Mouse (Mus musculus) hindbrain, embryonic 12.5 days (tissue): ENCODE results near the gene Eef1a2. TPM values are rescaled to one million over a fixed set of nuclear protein-coding genes. Genes with fewer than 3 reads are reported as not detected.
A peak's percentile ranks its signal among the peaks of the same experiment; 100 is the strongest.

Experiments
- ATAC-seq: fragments of 200-750 bp; cut with Nextera tagmentation; 2 replicates; pipeline ENCODE4 v1.8.0; 2017; ENCODE audit warnings: moderate TSS enrichment; ENCODE audit not compliant: low FRiP score
- H3K27ac ChIP-seq: fragments of 300-500 bp; sonication (generic); 2 replicates; pipeline ENCODE4 v1.5.1; 2016; ENCODE audit warnings: mild to moderate bottlenecking
- H3K27me3 ChIP-seq: fragments of 300-500 bp; sonication (generic); 2 replicates; pipeline ENCODE4 v1.6.1; 2016; ENCODE audit warnings: mild to moderate bottlenecking
- H3K36me3 ChIP-seq: fragments of 300-500 bp; sonication (generic); 2 replicates; pipeline ENCODE4 v1.6.1; 2016; ENCODE audit warnings: mild to moderate bottlenecking
- H3K4me1 ChIP-seq: fragments of 300-500 bp; sonication (generic); 2 replicates; pipeline ENCODE4 v1.6.1; 2016
- H3K4me2 ChIP-seq: fragments of 300-500 bp; sonication (generic); replicated peaks from 2 replicates; pipeline ENCODE4 v1.6.1; 2016; ENCODE audit warnings: mild to moderate bottlenecking
- H3K4me3 ChIP-seq: fragments of 300-500 bp; sonication (generic); 2 replicates; pipeline ENCODE4 v1.5.1; 2016; ENCODE audit warnings: mild to moderate bottlenecking
- H3K9ac ChIP-seq: fragments of 300-500 bp; sonication (generic); 2 replicates; pipeline ENCODE4 v1.6.1; 2016; ENCODE audit warnings: mild to moderate bottlenecking, moderate library complexity
- H3K9me3 ChIP-seq: fragments of 300-500 bp; sonication (generic); replicated peaks from 2 replicates; pipeline ENCODE4 v1.6.1; 2016; ENCODE audit warnings: mild to moderate bottlenecking
- WGBS: fragments of 180-500 bp; shearing (Covaris S2); methylation state at CpG from one replicate; pipeline ENCODE4 v1.1.7; 2016; 5-methylcytosine and 5-hydroxymethylcytosine counted together
- polyA plus RNA-seq: library from polyadenylated mRNA; unstranded; fragments of >200 nt; fragmentation: Nextera tagmentation; extraction: Ambion mirVana; gene quantifications from 2 replicates; pipeline ENCODE4 v1.2.1, GENCODE M21; 2016

Eef1a2 gene
- polyA plus RNA-seq, 1 experiment from 2014 or later = 2.3 TPM

DNA sequence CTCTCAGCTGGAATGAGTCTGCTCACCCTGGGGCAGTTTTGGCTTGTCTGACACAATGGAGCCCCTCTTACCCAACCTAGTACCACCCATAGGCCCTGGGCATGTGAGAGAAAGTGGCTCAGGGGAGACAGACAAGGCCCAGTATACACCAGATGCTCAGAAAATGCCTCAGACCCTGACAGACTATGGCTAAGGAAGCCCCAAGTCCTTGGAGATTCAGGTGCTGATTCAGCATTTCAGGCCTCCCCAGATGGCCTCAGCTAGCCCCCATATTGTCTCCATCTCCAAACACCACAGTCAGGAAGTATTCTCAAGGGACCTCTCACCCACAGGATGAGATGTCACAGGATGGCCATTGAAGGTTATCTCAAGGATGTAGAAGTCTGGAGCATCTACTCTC, 34.2 kb downstream of the Eef1a2 start:
- Histone ChIP-seq H3K27ac (peak overlapping the region; percentile 67), H3K4me2 (no peak overlapping the region), H3K9ac (no peak overlapping the region), H3K9me3 (no peaks in the 10 kb centered on the region), H3K36me3 (no peaks in the 10 kb centered on the region), H3K4me3 (no peak overlapping the region), H3K27me3 (no peaks in the 10 kb centered on the region), H3K4me1 (peaks cover 51% of the 10 kb centered on the region)
- ATAC-seq = no peak

GRCm38 (mm10) chr2:181120922-181121449, 35.8 kb downstream of the Eef1a2 start:
- H3K4me3 ChIP-seq = no peak overlapping the region
- H3K4me2 ChIP-seq = no peak overlapping the region
- WGBS = 63% methylated on average over 4 of the region's 4 CpGs
- H3K27me3 ChIP-seq = no peaks in the 10 kb centered on the region
- peak overlapping the region; percentile 72 for H3K27ac ChIP-seq
- H3K4me1 ChIP-seq = peaks cover 55% of the 10 kb centered on the region
- ATAC-seq = peak; percentile 76
- H3K36me3 ChIP-seq = no peaks in the 10 kb centered on the region
- no peaks in the 10 kb centered on the region for H3K9me3 ChIP-seq
- no peak overlapping the region for H3K9ac ChIP-seq

DNA sequence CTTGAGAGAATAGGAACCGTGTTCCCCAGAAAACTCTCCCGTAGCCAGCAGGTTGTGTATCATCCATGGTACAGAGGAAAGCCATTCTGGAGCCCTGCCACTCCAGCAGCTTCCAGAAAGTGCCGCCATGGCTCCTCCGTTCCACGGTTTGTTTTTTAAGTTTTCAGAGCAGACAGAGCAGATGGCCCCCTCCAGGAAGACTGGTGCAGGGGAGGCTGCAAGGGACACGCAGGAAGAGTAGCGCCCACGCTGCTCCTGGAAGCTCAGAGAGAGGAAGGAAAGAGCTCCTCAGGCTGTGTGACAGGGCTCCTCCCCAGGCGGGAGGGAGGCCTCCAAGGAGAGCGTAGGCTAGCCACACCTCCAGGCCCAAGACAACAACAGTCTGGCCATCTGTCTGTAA, 36.9 kb downstream of the Eef1a2 start:
- peak overlapping the region; percentile 72 for H3K27ac ChIP-seq
- ATAC-seq = no peak
- no peaks in the 10 kb centered on the region for H3K27me3 ChIP-seq
- no peaks in the 10 kb centered on the region for H3K9me3 ChIP-seq
- H3K9ac ChIP-seq = no peak overlapping the region
- no peak overlapping the region for H3K4me2 ChIP-seq
- 31% methylated on average over 10 of the region's 10 CpGs for WGBS
- H3K4me3 ChIP-seq = no peak overlapping the region
- peaks cover 59% of the 10 kb centered on the region for H3K4me1 ChIP-seq
- no peaks in the 10 kb centered on the region for H3K36me3 ChIP-seq

- Histone ChIP-seq H3K4me2 (no peak overlapping the region), H3K36me3 (no peaks in the 10 kb centered on the region), H3K4me3 (no peak overlapping the region), H3K4me1 (peaks cover 56% of the 10 kb centered on the region), H3K27ac (no peak overlapping the region), H3K27me3 (no peaks in the 10 kb centered on the region), H3K9me3 (no peaks in the 10 kb centered on the region), H3K9ac (no peak overlapping the region)
- ATAC-seq = no peak
- 89% methylated on average over 5 of the region's 5 CpGs for WGBS
Measured at GRCm38 (mm10) chr2:181116436-181116835, 40.4 kb downstream of the Eef1a2 start.

- ATAC-seq = no peak
- H3K27ac ChIP-seq = no peak overlapping the region
Measured at GRCm38 (mm10) chr2:181115367-181115766, 41.4 kb downstream of the Eef1a2 start.

DNA sequence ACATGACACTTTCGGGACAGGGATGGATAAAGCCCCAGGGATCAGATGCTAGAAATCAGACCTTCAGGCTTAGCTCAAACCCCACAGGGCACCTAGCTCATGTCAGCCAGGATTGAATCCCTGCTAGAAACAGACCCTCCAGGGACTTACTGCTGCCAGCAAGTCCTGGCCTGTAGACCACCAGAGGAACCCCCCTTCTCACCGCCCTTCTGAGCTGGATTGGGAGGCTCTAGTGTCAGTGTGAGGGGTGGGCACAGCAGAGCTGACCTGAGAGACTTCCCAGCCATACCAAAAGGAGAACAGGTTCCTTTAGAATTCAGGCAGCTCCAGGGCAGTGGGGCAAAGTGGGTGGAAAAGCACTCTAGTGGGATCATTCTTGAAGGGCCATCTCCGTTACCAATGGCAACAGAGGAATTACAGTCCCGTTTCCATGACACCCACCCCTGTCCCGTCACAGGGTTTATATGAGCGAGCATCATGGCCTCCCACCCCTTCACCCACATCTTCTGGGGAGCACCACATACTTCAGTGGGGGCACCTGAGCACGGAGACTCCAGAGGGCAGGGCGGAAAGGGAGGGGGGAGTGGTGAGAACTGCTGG, 43.0 kb downstream of the Eef1a2 start:
- Histone ChIP-seq H3K4me1 (peaks cover 38% of the 10 kb centered on the region), H3K27ac (0 out of 2 replicates have a peak overlapping the region, but pooled peaks have one; percentile 45), H3K9me3 (no peaks in the 10 kb centered on the region), H3K4me3 (no peak overlapping the region), H3K4me2 (no peak overlapping the region), H3K9ac (0 out of 2 replicates have a peak overlapping the region, but pooled peaks have one; percentile 3), H3K27me3 (no peaks in the 10 kb centered on the region), H3K36me3 (0 out of 2 replicates have a peak, but pooled peaks cover 9% of the 10 kb centered on the region)
- WGBS = 58% methylated on average over 8 of the region's 8 CpGs
- peak; percentile 53 for ATAC-seq

More at GRCm38 (mm10) chr2:181115367-181115766, 41.4 kb downstream of the Eef1a2 start:
- no peaks in the 10 kb centered on the region for H3K36me3 ChIP-seq
- H3K9me3 ChIP-seq = no peaks in the 10 kb centered on the region
- no peak overlapping the region for H3K4me2 ChIP-seq
- H3K4me3 ChIP-seq = no peak overlapping the region
- H3K27me3 ChIP-seq = no peaks in the 10 kb centered on the region
- 85% methylated on average over 3 of the region's 3 CpGs for WGBS
- peaks cover 51% of the 10 kb centered on the region for H3K4me1 ChIP-seq
- no peak overlapping the region for H3K9ac ChIP-seq

DNA sequence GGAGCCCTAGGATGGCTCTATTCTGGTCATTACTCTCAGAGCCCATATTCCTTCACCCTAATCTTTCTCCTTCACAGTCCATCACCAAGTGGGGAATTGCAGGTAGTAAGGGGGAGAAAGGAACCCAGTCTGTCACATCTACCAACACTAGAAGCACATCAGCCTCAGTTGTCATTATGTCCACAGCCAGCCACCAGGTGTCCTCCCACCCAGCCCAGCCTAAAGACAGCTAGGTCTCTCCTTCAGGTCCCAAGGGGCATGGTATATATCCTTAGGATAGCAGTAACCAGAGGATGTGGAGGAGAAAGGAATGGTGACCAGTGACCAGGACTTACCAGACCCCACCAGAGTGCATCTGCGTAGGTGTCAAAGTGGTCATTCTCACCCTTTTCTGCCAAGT, 45.1 kb downstream of the Eef1a2 start:
- no peak for ATAC-seq
- no peak overlapping the region for H3K4me3 ChIP-seq
- no peak overlapping the region for H3K27ac ChIP-seq
- WGBS = 96% methylated on average over 1 of the region's 1 CpGs
- no peak overlapping the region for H3K9ac ChIP-seq
- H3K27me3 ChIP-seq = no peaks in the 10 kb centered on the region
- H3K9me3 ChIP-seq = no peaks in the 10 kb centered on the region
- peaks cover 34% of the 10 kb centered on the region for H3K4me1 ChIP-seq
- H3K4me2 ChIP-seq = no peak overlapping the region
- H3K36me3 ChIP-seq = 0 out of 2 replicates have a peak, but pooled peaks cover 9% of the 10 kb centered on the region

DNA sequence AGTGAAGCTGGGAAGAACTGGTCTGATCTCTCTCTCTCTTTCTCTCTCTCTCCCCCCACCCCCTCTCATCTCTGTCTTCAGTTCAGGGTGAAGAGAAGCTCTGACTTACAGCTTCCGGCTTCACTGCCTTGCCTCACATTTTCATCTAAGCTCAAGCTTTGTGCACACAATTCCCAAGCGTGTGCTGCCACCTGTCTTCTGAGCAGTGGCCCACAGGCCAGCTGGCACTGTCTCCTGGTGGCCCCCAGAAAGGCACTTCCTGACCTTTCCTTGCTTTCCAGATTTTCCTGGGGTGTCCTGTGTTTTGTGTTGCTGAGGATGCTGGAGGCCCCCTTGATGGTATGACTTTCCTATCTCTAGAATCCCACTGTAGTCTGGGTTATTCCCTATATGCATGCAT, 52.7 kb downstream of the Eef1a2 start:
- no peaks in the 10 kb centered on the region for H3K27me3 ChIP-seq
- peaks cover 5% of the 10 kb centered on the region; the same call in 1 of the 2 replicates for H3K36me3 ChIP-seq
- WGBS = 72% methylated on average over 2 of the region's 2 CpGs
- peaks cover 17% of the 10 kb centered on the region for H3K4me1 ChIP-seq
- no peak overlapping the region for H3K4me3 ChIP-seq
- H3K4me2 ChIP-seq = no peak overlapping the region
- H3K9ac ChIP-seq = no peak overlapping the region
- ATAC-seq = no peak
- H3K9me3 ChIP-seq = no peaks in the 10 kb centered on the region
- no peak overlapping the region for H3K27ac ChIP-seq

GRCm38 (mm10) chr2:181102161-181102560, 54.7 kb downstream of the Eef1a2 start:
- no peak overlapping the region for H3K9ac ChIP-seq

DNA sequence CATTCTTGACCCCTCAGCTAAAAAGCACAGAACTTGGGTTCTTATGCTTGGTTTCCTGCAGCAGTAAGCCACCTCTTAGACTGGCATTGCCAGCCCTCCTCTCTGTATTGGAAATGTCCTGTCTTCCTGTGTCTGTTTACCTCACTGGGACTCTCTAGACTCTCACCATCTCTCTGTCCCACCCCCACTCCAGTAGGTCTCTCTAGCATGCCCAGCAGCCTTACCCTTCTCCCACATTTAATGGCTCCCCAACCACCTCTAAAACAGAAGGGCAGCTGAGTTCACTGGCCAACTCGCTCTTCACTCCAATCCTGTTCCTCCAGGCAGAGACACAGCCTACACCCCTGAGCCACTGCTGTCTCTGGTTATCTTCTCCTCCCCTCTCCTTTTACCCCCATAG, 55.2 kb downstream of the Eef1a2 start:
- 54% methylated on average over 1 of the region's 1 CpGs for WGBS
- Histone ChIP-seq H3K9ac (no peak overlapping the region), H3K4me2 (no peak overlapping the region), H3K9me3 (no peaks in the 10 kb centered on the region), H3K4me1 (peaks cover 17% of the 10 kb centered on the region), H3K4me3 (no peak overlapping the region), H3K27me3 (no peaks in the 10 kb centered on the region), H3K36me3 (peaks cover 7% of the 10 kb centered on the region; the same call in 1 of the 2 replicates), H3K27ac (peak overlapping the region; percentile 71)
- peak; percentile 38; the same call in 1 of the 2 replicates for ATAC-seq

More at GRCm38 (mm10) chr2:181102161-181102560, 54.7 kb downstream of the Eef1a2 start:
- ATAC-seq = peak; percentile 86
- H3K27me3 ChIP-seq = no peaks in the 10 kb centered on the region
- no peak overlapping the region for H3K4me3 ChIP-seq
- H3K4me2 ChIP-seq = no peak overlapping the region
- H3K4me1 ChIP-seq = peaks cover 17% of the 10 kb centered on the region
- H3K9me3 ChIP-seq = no peaks in the 10 kb centered on the region
- peak overlapping the region; percentile 71 for H3K27ac ChIP-seq
- WGBS = 23% methylated on average over 2 of the region's 2 CpGs
- peaks cover 5% of the 10 kb centered on the region; the same call in 1 of the 2 replicates for H3K36me3 ChIP-seq

GRCm38 (mm10) chr2:181100087-181100486, 56.7 kb downstream of the Eef1a2 start:
- Histone ChIP-seq H3K9me3 (no peaks in the 10 kb centered on the region), H3K4me2 (no peak overlapping the region), H3K9ac (no peak overlapping the region), H3K4me3 (no peak overlapping the region), H3K27ac (no peak overlapping the region), H3K36me3 (peaks cover 8% of the 10 kb centered on the region; the same call in 1 of the 2 replicates), H3K27me3 (no peaks in the 10 kb centered on the region), H3K4me1 (peaks cover 17% of the 10 kb centered on the region)
- ATAC-seq = no peak
- 90% methylated on average over 2 of the region's 2 CpGs for WGBS
